Mouse (Mus musculus) heart, adult 2 months (tissue): Measurements from ENCODE around the gene Gm4131.

Experiments used
- CTCF ChIP-seq: fragments of 200-600 bp; IDR thresholded peaks from 2 replicates; pipeline ENCODE4 v1.8.1; 2022; ENCODE audit warnings: antibody characterized with exemption, mild to moderate bottlenecking, moderate library complexity
- POLR2A ChIP-seq: fragments of 200-500 bp; IDR thresholded peaks from 2 replicates; pipeline ENCODE4 v1.6.1; 2011; ENCODE audit warnings: mild to moderate bottlenecking, low read depth, low read length, control low read depth; ENCODE audit not compliant: insufficient read depth

DNA sequence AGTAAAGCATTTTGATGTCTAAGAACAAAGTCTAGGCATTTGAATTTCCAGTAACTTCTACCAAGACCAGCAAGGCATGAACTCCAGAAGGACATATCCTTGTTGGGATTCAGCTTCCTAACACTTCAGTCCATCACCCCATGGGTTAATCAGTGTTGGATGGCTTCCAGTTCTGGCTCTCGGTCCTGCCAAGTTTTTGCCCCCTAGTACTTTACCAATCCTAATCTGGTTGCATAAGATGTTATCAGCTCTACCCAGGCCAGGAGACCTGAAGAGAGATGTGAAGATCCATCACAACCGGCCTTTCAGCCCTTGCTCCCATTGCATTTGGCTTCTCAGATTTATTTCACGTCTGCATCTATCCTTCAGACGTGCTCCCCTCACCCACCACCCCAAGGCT is 144.5 kb downstream of the Gm4131 start:
- TF ChIP-seq CTCF (no peak), POLR2A (no peak)
